Mouse (Mus musculus): ENCODE data around the gene Igsf11.
A peak's percentile ranks its signal among the peaks of the same experiment; 100 is the strongest.

Gene Igsf11

GRCm38 (mm10) chr16:38892371-38892770 lies at the start of gene Igsf11:
Igsf11 (plus strand) TSS chr16:38892671.
- DNase-seq: no peak

GRCm38 (mm10) chr16:38858120-38858749 lies 34.2 kb upstream of the Igsf11 start:
- DNase-seq: no peak

GRCm38 (mm10) chr16:38860548-38860947 lies 31.9 kb upstream of the Igsf11 start:
- no peak for DNase-seq

- no peak for DNase-seq
Observed at GRCm38 (mm10) chr16:38864358-38864757, 28.1 kb upstream of the Igsf11 start.

GRCm38 (mm10) chr16:38873231-38873630 lies 19.2 kb upstream of the Igsf11 start:
- peak; percentile 20 for DNase-seq

GRCm38 (mm10) chr16:38874481-38874880 lies 18.0 kb upstream of the Igsf11 start:
- DNase-seq: peak; percentile 36

- DNase-seq: no peak
Observed at GRCm38 (mm10) chr16:38898816-38899425, 6.5 kb downstream of the Igsf11 start.

- DNase-seq: no peak
Observed at GRCm38 (mm10) chr16:38900024-38900423, 7.6 kb downstream of the Igsf11 start.

GRCm38 (mm10) chr16:38902111-38902778 lies 9.8 kb downstream of the Igsf11 start:
- peak; percentile 90 for DNase-seq

- DNase-seq: no peak
Observed at GRCm38 (mm10) chr16:38903020-38903419, 10.5 kb downstream of the Igsf11 start.

- DNase-seq: no peak
Observed at GRCm38 (mm10) chr16:38904202-38904601, 11.7 kb downstream of the Igsf11 start.

- DNase-seq: no peak
Observed at GRCm38 (mm10) chr16:38905911-38906310, 13.4 kb downstream of the Igsf11 start.

- DNase-seq: no peak
Observed at GRCm38 (mm10) chr16:38908304-38908703, 15.8 kb downstream of the Igsf11 start.

- no peak for DNase-seq
Observed at GRCm38 (mm10) chr16:38909506-38909905, 17.0 kb downstream of the Igsf11 start.

GRCm38 (mm10) chr16:38910088-38910487 lies 17.6 kb downstream of the Igsf11 start:
- DNase-seq: no peak

GRCm38 (mm10) chr16:38915451-38915850 lies 23.0 kb downstream of the Igsf11 start:
- no peak for DNase-seq

GRCm38 (mm10) chr16:38916053-38916786 lies 23.7 kb downstream of the Igsf11 start:
- no peak for DNase-seq

- peak; percentile 16 for DNase-seq
Observed at GRCm38 (mm10) chr16:38916885-38917284, 24.4 kb downstream of the Igsf11 start.

GRCm38 (mm10) chr16:38918121-38918520 lies 25.6 kb downstream of the Igsf11 start:
- no peak for DNase-seq

GRCm38 (mm10) chr16:38920488-38920887 lies 28.0 kb downstream of the Igsf11 start:
- DNase-seq: no peak

- DNase-seq: peak; percentile 64
Observed at GRCm38 (mm10) chr16:38924940-38925339, 32.5 kb downstream of the Igsf11 start.

- no peak for DNase-seq
Observed at GRCm38 (mm10) chr16:38928760-38929159, 36.3 kb downstream of the Igsf11 start.

- DNase-seq: no peak
Observed at GRCm38 (mm10) chr16:38931519-38931918, 39.0 kb downstream of the Igsf11 start.

All from right cerebral cortex, postnatal 25 days (tissue).